Mouse (Mus musculus) myocyte (in vitro differentiated cells): ENCODE results near the gene H1foo. TPM values are rescaled to one million over a fixed set of nuclear protein-coding genes. Genes with fewer than 3 reads are reported as not detected.

ENCODE experiments used
- H3K27me3 ChIP-seq: one replicate; pipeline ENCODE4 v1.6.1; 2011; ENCODE audit not compliant: control insufficient read depth, insufficient read depth, insufficient read length
- H3K36me3 ChIP-seq: one replicate; pipeline ENCODE4 v1.6.1; 2011; ENCODE audit not compliant: control insufficient read depth, insufficient read depth
- H3K4me2 ChIP-seq: one replicate; pipeline ENCODE4 v1.6.1; 2011; ENCODE audit warnings: low read depth, control low read depth
- H3K4me3 ChIP-seq: one replicate; pipeline ENCODE4 v1.5.1; 2011; ENCODE audit warnings: mild to moderate bottlenecking, control low read depth, moderate library complexity
- H3K79me2 ChIP-seq: one replicate; pipeline ENCODE4 v1.6.1; 2011; ENCODE audit not compliant: control insufficient read depth, insufficient read depth
- H3ac ChIP-seq: one replicate; pipeline ENCODE4 v1.6.1; 2011; ENCODE audit not compliant: control insufficient read depth, insufficient read length
- CEBPB ChIP-seq: IDR thresholded peaks from 2 replicates; pipeline ENCODE4 v1.6.1; 2011; ENCODE audit warnings: mild to moderate bottlenecking, moderate library complexity; ENCODE audit not compliant: poor library complexity, insufficient read depth, severe bottlenecking
- E2F4 ChIP-seq: IDR thresholded peaks from one replicate; pipeline ENCODE4 v1.6.1; 2011; ENCODE audit warnings: mild to moderate bottlenecking, control low read depth, moderate library complexity; ENCODE audit not compliant: insufficient read depth
- MAX ChIP-seq: IDR thresholded peaks from one replicate; pipeline ENCODE4 v1.6.1; 2011; ENCODE audit warnings: low read depth, mild to moderate bottlenecking, control low read depth
- MYOD1 ChIP-seq, 3 experiments: IDR thresholded peaks; one replicate each; pipeline ENCODE4 v1.6.1; 2011; ENCODE audit warnings: control low read depth in 2 of 3, low read depth in 2 of 3, mild to moderate bottlenecking in 2 of 3, moderate library complexity in 1 of 3; ENCODE audit not compliant: insufficient read length in 2 of 3, control insufficient read depth in 1 of 3
- MYOG ChIP-seq, 3 experiments: IDR thresholded peaks; one replicate each; pipeline ENCODE4 v1.6.1; 2011; ENCODE audit warnings: control low read depth in 2 of 3, low read depth in 2 of 3, mild to moderate bottlenecking in 2 of 3; ENCODE audit not compliant: insufficient read length in 2 of 3, control insufficient read depth in 1 of 3, insufficient read depth in 1 of 3
- POLR2A ChIP-seq: IDR thresholded peaks from one replicate; pipeline ENCODE4 v1.6.1; 2011; ENCODE audit warnings: low read depth, mild to moderate bottlenecking, control low read depth, moderate library complexity; ENCODE audit not compliant: insufficient read length
- POLR2AphosphoS2 ChIP-seq: IDR thresholded peaks from one replicate; pipeline ENCODE4 v1.6.1; 2011; ENCODE audit warnings: low read depth, control low read depth; ENCODE audit not compliant: insufficient read length
- REST ChIP-seq: IDR thresholded peaks from one replicate; pipeline ENCODE4 v1.6.1; 2011; ENCODE audit warnings: mild to moderate bottlenecking, control low read depth, moderate library complexity; ENCODE audit not compliant: insufficient read depth, insufficient read length
- SRF ChIP-seq: IDR thresholded peaks from one replicate; pipeline ENCODE4 v1.6.1; 2011; ENCODE audit warnings: low read depth; ENCODE audit not compliant: control insufficient read depth, insufficient read length
- TCF12 ChIP-seq: IDR thresholded peaks from one replicate; pipeline ENCODE4 v1.6.1; 2011; ENCODE audit warnings: mild to moderate bottlenecking, control low read depth; ENCODE audit not compliant: poor library complexity, insufficient read depth, severe bottlenecking
- TCF3 ChIP-seq: IDR thresholded peaks from one replicate; pipeline ENCODE4 v1.6.1; 2011; ENCODE audit warnings: low read depth, control low read depth; ENCODE audit not compliant: insufficient read length
- USF1 ChIP-seq: IDR thresholded peaks from one replicate; pipeline ENCODE4 v1.6.1; 2011; ENCODE audit warnings: low read depth, mild to moderate bottlenecking, control low read depth, moderate library complexity
- polyA plus RNA-seq: library from polyadenylated mRNA; unstranded; fragments of >200 nt; fragmentation: generic; extraction: Trizol; gene quantifications from one replicate; pipeline ENCODE4 v1.2.1, GENCODE M21; 2012; ENCODE audit warnings: missing spikeins

H1foo gene
- polyA plus RNA-seq, 1 experiment: not detected

- H3K4me3 ChIP-seq: peak overlapping the region; percentile 50
Measured at GRCm38 (mm10) chr6:115990479-115990878, 45.7 kb downstream of the H1foo start.

DNA sequence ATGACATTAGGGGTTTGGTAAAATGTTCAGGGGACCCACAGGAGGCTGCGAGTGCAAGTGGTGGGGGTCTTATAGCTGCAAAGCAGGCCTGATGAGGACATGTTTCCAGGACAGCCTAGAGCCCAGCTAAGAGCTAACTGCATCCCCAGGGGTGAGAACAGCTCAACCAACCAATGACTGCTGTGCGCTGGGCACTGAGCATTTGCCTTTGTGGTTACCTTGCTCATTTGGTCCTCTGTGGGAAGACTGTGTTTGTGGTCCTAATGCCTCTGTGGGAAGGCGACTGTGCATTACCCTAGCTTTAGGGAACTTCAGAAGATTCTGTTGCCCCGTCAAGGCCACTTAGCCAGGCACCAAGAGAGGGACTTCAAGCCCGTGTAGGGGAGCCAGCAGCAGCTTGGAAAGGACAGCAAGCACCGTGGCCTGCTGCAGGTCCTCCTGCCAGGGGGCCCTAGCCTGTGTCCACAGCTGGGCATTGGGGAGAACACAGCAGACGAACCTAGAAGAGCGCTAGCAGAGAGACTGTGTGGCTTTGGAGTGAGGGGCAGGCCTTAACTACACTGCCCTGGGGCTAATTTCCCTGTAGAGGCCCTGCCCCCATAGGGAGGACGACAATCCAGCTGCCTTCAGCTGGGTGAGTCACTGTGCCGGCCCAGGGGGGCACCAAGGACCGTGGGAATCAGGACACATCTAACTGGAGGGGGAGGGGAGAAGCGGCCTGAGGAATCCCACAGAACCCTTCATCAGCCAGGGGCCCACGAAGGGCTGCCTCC is 46.6 kb downstream of the H1foo start:
- H3K27me3 ChIP-seq: no peaks in the 10 kb centered on the region
- no peaks in the 10 kb centered on the region for H3K36me3 ChIP-seq
- TF ChIP-seq CEBPB (no peak), SRF (no peak), MYOD1 (IDR thresholded peaks at IDR 0.05; ENCODE audit: control insufficient read depth in 1 of 3, insufficient read length in 2 of 3, low read depth in 2 of 3) (peak in 1 of 3 experiments; percentile 41), MYOG (IDR thresholded peaks at IDR 0.05; ENCODE audit: control insufficient read depth in 1 of 3, insufficient read depth in 1 of 3, insufficient read length in 2 of 3, low read depth in 2 of 3) (peak in 1 of 3 experiments; percentile 10), REST (no peak)

More at GRCm38 (mm10) chr6:115990479-115990878, 45.7 kb downstream of the H1foo start:
- Histone ChIP-seq H3K4me2 (peak overlapping the region; percentile 87), H3K36me3 (no peaks in the 10 kb centered on the region), H3K27me3 (no peaks in the 10 kb centered on the region), H3ac (no peak overlapping the region), H3K79me2 (peaks cover 49% of the 10 kb centered on the region)
- TF ChIP-seq REST: no peak
- no peak for TF ChIP-seq MYOD1 (IDR thresholded peaks at IDR 0.05; ENCODE audit: control insufficient read depth in 1 of 3, insufficient read length in 2 of 3, low read depth in 2 of 3)
- TF ChIP-seq SRF: no peak
- no peak for TF ChIP-seq MYOG (IDR thresholded peaks at IDR 0.05; ENCODE audit: control insufficient read depth in 1 of 3, insufficient read depth in 1 of 3, insufficient read length in 2 of 3, low read depth in 2 of 3)
- no peak for TF ChIP-seq TCF12
- TF ChIP-seq E2F4: no peak
- TF ChIP-seq USF1: no peak

DNA sequence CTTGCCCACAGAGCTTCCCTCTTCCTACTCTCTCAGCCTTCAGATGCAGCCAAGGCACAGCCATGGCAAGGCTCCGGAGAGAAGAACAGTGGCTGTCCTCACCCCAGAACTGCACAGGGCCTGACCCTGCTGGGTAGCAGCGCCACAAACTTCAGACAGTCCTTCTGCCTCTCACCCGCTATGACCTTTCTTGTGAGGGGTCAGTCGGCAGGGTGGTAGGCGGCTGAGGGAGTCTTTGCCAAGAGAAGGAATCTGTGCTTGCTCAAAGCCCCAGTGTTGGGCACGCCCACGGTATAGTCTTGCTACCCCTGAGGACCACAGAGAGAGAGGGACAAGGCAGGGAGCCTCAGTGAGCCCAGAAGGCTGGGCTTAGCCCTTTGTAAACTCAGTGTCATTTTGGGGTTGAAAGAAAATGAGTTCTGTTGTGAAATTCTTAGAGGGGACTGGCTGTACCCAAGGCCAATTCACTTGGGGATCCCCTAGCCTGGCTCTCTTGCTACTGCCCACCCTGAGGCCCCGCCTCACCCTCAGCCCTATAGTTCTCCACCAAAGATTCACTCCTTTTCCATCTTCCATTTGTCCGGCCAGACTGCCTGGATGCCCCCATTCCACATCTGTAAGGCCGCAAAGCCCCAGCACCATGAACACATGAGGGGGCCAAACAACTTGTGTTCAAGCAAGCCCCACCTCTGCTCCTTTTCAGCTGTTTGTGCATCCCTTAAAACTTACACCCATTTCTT is 47.3 kb downstream of the H1foo start:
- TF ChIP-seq POLR2A (no peak), CEBPB (no peak), POLR2AphosphoS2 (no peak), E2F4 (no peak), MYOD1 (IDR thresholded peaks at IDR 0.05; ENCODE audit: control insufficient read depth in 1 of 3, insufficient read length in 2 of 3, low read depth in 2 of 3) (no peak), REST (no peak), TCF3 (no peak)
- Histone ChIP-seq H3K4me3 (peak overlapping the region; percentile 50), H3K36me3 (no peaks in the 10 kb centered on the region), H3K79me2 (peaks cover 49% of the 10 kb centered on the region), H3K27me3 (no peaks in the 10 kb centered on the region), H3K4me2 (peak overlapping the region; percentile 87), H3ac (peak overlapping the region; percentile 15)

More for the DNA sequence above, 46.6 kb downstream of the H1foo start:
- peak overlapping the region; percentile 50 for H3K4me3 ChIP-seq
- peak overlapping the region; percentile 87 for H3K4me2 ChIP-seq
- peak overlapping the region; percentile 15 for H3ac ChIP-seq
- peaks cover 49% of the 10 kb centered on the region for H3K79me2 ChIP-seq

- TF ChIP-seq POLR2A (no peak), TCF3 (no peak), MAX (no peak), USF1 (no peak), MYOD1 (IDR thresholded peaks at IDR 0.05; ENCODE audit: control insufficient read depth in 1 of 3, insufficient read length in 2 of 3, low read depth in 2 of 3) (no peak), POLR2AphosphoS2 (no peak), TCF12 (no peak), E2F4 (no peak)
- no peaks in the 10 kb centered on the region for H3K36me3 ChIP-seq
Measured at GRCm38 (mm10) chr6:115992981-115993380, 48.2 kb downstream of the H1foo start.

GRCm38 (mm10) chr6:115993463-115994145 is 48.9 kb downstream of the H1foo start:
- H3K27me3 ChIP-seq: no peaks in the 10 kb centered on the region
- H3ac ChIP-seq: peak overlapping the region; percentile 74
- H3K36me3 ChIP-seq: no peaks in the 10 kb centered on the region
- peak overlapping the region; percentile 90 for H3K4me2 ChIP-seq
- TF ChIP-seq REST (no peak), MYOD1 (IDR thresholded peaks at IDR 0.05; ENCODE audit: control insufficient read depth in 1 of 3, insufficient read length in 2 of 3, low read depth in 2 of 3) (peak in 1 of 3 experiments; percentile 32), E2F4 (no peak), TCF3 (no peak), MYOG (IDR thresholded peaks at IDR 0.05; ENCODE audit: control insufficient read depth in 1 of 3, insufficient read depth in 1 of 3, insufficient read length in 2 of 3, low read depth in 2 of 3) (no peak)
- H3K79me2 ChIP-seq: peaks cover 37% of the 10 kb centered on the region
- H3K4me3 ChIP-seq: peak overlapping the region; percentile 50

More at GRCm38 (mm10) chr6:115992981-115993380, 48.2 kb downstream of the H1foo start:
- H3K79me2 ChIP-seq: peaks cover 44% of the 10 kb centered on the region
- peak overlapping the region; percentile 87 for H3K4me2 ChIP-seq
- peak overlapping the region; percentile 74 for H3ac ChIP-seq
- H3K4me3 ChIP-seq: peak overlapping the region; percentile 50
- no peaks in the 10 kb centered on the region for H3K27me3 ChIP-seq
